Mouse (Mus musculus) olfactory bulb, adult 2 months (tissue): Measurements from ENCODE around the gene Cbx8. TPM values are rescaled to one million over a fixed set of nuclear protein-coding genes. Genes with fewer than 3 reads are reported as not detected.

Experiments
- H3K27ac ChIP-seq: fragments of 200-500 bp; 2 replicates; pipeline ENCODE4 v1.5.1; 2012; ENCODE audit warnings: low read depth, low read length; ENCODE audit not compliant: insufficient read depth
- H3K4me1 ChIP-seq: fragments of 200-500 bp; 2 replicates; pipeline ENCODE4 v1.6.1; 2012; ENCODE audit warnings: low read length; ENCODE audit not compliant: control insufficient read depth, insufficient read depth
- H3K4me3 ChIP-seq: fragments of 200-500 bp; 2 replicates; pipeline ENCODE4 v1.5.1; 2012; ENCODE audit warnings: mild to moderate bottlenecking, low read depth, low read length, moderate library complexity; ENCODE audit not compliant: insufficient read depth
- CTCF ChIP-seq: fragments of 200-500 bp; IDR thresholded peaks from 2 replicates; pipeline ENCODE4 v1.5.1; 2012; ENCODE audit warnings: low read depth, mild to moderate bottlenecking, low read length, moderate library complexity; ENCODE audit not compliant: insufficient read depth
- POLR2A ChIP-seq: fragments of 200-500 bp; IDR thresholded peaks from 2 replicates; pipeline ENCODE4 v1.6.1; 2012; ENCODE audit warnings: mild to moderate bottlenecking, low read depth, low read length, moderate library complexity; ENCODE audit not compliant: insufficient read depth
- WGBS: fragments of 180-500 bp; shearing (Covaris S2); methylation state at CpG from one replicate; pipeline ENCODE4 v1.1.7; 2018; 5-methylcytosine and 5-hydroxymethylcytosine counted together
- polyA plus RNA-seq: library from polyadenylated mRNA; stranded (reverse); fragments of >200 nt; gene quantifications from 2 replicates; pipeline ENCODE4 v1.2.4, GENCODE M21; 2012; ENCODE audit warnings: low replicate concordance; ENCODE audit not compliant: missing spikeins, insufficient read depth, insufficient read length

Cbx8 gene
- polyA plus RNA-seq, 1 experiment = not detected

DNA sequence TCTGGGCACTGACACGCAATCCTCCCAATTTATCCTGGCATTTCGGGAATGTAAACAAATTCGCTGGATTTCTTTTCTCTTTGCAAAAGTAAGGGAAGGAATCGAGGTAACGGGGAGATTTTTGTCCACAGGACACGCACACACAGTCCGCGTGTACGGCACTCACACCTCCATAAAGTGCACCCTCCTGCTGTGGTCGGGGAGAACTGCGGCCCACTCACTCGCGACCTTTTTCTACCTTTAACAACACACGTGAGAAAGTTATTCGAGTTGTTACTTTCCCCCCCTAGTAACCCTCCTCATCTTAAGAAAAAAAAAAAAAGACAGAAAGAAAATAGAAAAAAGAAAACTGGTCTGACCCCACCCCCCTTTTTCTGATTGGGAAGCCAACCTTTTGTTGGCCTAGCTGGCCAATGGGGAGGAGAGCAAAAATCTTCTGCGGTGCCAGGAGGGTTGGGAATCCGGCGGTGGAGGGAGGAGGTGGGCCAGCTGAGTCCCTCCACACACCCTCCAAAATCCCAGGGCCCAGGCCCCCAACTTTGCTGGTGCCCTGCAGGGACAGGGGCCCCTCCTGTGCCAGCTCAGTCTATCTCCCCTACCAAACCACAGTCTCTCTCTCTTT is 2.9 kb downstream of the Cbx8 start:
- no peak for TF ChIP-seq CTCF
- TF ChIP-seq POLR2A = no peak
- no peak overlapping the region for H3K4me3 ChIP-seq

DNA sequence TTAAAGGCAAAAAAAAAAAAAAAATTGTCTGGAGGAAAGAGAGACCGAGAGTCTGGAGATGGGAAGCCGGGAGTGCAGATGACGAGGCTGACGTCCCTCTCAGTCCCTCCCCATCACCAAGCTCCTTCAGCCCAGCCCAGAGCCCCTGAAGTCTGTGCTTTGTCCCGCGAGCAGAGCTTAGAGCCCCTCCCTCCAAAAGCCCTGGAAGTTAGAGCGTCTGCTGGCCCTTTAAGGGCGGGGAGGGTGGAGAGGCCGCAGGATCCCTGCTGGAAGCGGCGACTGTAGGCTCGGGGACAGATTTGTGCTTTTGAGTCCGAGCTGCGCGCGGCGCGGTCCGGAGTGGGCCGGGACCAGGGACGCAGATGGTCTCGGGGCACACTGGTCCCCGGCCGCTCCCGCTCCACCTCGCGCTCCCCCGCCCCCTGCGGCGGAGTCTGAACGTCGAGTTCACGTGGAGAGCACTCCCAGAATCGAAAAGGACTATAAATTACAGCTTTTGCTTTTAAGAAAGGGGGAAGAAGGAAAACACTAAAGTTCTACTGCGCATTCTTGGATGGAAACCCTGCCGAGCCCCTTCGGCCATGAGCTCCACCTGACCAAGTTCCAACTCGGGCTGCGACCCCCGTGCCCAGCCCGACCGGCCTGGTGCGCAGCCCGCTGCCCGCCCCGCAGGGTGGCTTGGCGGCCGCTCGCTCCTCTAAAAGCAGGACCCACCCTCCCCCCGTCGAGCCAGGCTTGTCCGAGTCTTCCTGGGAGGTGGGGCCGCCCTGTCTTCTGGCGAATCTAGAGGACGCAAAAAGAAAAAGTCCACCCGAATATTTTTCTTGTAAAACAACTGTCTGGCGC is 3.6 kb downstream of the Cbx8 start:
- H3K4me3 ChIP-seq = peak overlapping the region; percentile 41
- no peak overlapping the region for H3K27ac ChIP-seq
- no peak for TF ChIP-seq CTCF
- TF ChIP-seq POLR2A = no peak
- H3K4me1 ChIP-seq = peaks cover 43% of the 10 kb centered on the region
- WGBS = 30% methylated on average over 57 of the region's 57 CpGs

More for the DNA sequence above, 2.9 kb downstream of the Cbx8 start:
- 65% methylated on average over 18 of the region's 18 CpGs for WGBS
- Histone ChIP-seq H3K27ac (no peak overlapping the region), H3K4me1 (peaks cover 46% of the 10 kb centered on the region)

DNA sequence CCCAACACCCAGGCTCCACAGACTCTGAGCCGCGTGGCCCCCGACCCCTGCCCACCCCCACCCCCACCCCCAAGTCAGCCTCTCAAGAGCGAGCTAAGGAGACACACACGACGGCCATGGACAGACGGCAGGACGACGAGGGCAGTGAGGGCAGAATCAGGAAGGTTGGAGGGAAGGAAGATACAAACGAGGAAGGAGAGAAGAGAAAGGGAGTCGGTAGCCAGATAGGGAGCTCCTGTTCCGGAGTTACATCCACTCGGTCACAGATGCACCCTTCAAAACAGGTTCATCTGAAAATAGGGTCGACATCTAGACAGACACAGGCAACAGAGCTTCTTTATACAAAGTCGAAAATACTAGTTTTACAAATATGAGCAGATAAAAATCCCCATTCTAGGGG is 4.3 kb downstream of the Cbx8 start:
- no peak overlapping the region for H3K4me3 ChIP-seq
- H3K27ac ChIP-seq = no peak overlapping the region
- 50% methylated on average over 15 of the region's 15 CpGs for WGBS
- H3K4me1 ChIP-seq = peaks cover 37% of the 10 kb centered on the region
- no peak for TF ChIP-seq POLR2A
- TF ChIP-seq CTCF = no peak

DNA sequence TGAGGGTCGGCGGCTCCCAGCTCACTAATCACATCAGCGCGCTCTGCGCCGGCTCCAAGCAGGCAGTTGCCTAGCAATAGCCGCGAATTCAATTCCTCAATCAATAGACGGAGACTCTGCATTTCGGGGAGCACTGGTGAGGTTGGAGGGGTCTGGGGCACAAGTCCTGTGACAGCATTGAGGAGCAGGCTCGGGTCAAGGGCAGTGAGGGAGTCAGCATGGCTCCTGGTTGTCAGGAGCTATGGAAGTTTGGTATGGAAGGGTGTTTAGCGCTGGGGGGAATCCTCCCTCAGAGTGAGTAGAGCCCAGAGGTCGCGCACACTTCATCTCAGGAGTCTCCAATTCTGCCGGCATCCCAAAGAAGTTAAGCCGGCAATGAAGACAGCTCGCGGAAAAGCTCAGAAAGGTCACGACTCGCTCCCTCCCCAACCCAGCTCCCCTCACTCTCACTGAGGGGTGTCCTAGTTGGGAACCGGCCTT is 5.0 kb downstream of the Cbx8 start:
- 52% methylated on average over 21 of the region's 21 CpGs for WGBS

DNA sequence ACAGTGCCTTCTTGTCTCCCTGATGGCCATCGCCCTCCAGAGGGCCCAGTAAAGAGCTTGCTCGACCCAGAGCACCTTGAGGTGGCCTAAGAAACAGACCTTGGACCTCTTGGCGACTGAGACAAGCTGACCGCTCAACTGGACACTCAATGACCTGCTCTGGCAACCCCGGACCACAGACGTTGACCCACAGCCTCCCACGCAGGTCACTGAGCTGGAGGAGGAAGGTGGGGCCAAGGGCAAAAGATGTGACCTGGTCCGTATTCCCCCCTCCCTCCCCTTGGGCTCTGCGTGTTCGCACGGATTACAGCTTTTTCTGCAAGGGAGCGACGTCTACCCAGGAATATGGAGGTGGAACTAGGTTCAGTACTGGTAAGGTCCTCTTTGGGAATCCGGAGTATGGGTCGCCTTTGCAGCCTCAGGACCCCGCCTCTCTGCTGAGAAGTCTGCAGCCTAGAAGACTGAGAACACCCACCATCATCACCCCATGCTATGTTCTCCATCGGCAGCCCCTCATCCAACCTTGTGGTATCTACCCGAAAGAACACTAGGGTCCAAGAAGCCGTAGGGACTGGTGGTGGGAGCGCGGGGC is 5.6 kb downstream of the Cbx8 start:
- 37% methylated on average over 21 of the region's 21 CpGs for WGBS
- H3K27ac ChIP-seq = no peak overlapping the region
- H3K4me3 ChIP-seq = no peak overlapping the region
- H3K4me1 ChIP-seq = peaks cover 34% of the 10 kb centered on the region
- no peak for TF ChIP-seq CTCF
- no peak for TF ChIP-seq POLR2A

More for the DNA sequence above, 5.0 kb downstream of the Cbx8 start:
- TF ChIP-seq POLR2A = no peak
- TF ChIP-seq CTCF = no peak
- H3K4me1 ChIP-seq = peaks cover 34% of the 10 kb centered on the region
- no peak overlapping the region for H3K4me3 ChIP-seq
- no peak overlapping the region for H3K27ac ChIP-seq

DNA sequence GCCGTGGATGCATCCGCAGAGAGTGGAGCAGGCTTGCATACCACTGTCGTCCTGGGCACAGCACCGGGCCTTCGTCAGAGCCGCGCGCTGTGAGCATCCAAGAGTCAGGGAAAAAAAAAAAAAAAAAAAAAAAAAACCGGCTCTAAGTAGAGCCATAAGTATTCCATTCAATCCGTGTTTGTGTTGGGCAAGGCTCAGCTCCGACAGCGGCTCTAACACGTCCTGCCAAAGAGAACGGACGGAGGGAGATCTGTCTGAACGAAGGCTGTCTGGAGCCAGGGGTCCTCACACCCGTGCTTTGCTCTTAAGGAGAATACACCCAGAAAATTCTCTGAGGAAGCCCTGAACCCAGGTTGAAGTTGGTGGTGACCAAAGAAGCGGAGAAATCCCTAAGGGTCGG is 6.1 kb downstream of the Cbx8 start:
- H3K4me1 ChIP-seq = peaks cover 30% of the 10 kb centered on the region
- WGBS = 50% methylated on average over 19 of the region's 19 CpGs
- H3K4me3 ChIP-seq = no peak overlapping the region
- TF ChIP-seq CTCF = no peak
- TF ChIP-seq POLR2A = no peak
- no peak overlapping the region for H3K27ac ChIP-seq

DNA sequence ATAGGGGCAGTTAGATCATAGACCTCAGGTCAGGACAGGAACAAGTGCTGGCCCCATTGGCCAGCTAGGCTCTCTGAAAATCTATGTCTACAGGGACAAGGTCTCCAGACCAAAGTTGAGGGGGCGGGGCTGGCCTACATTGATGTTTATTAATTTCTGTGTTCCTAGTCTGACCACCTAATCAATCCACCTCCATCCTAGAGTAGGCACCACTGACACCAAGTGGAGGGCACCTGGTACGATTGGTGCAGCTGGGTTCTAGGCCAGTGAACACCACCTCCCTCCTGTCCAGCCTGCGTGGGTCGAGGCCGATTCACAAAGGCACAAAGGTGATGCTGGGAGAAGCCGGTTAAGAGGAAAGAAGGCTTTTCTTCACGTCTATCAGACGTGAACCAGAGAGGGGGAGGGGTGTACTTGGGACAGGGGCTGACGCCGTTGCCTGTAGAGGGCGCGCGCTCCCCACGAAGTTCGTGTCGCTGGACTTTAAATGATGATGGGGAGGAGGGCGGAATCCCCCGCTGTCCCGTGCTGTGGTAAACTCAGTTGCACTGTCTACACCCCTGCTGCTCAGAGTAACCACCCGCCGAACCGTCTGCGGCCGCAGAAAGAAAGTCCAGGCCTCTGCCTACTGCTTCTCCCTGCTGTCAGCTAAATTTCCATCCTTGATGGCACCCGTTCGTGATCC is 6.8 kb downstream of the Cbx8 start:
- 9% methylated on average over 26 of the region's 26 CpGs for WGBS
- Histone ChIP-seq H3K27ac (no peak overlapping the region), H3K4me3 (no peak overlapping the region), H3K4me1 (peaks cover 25% of the 10 kb centered on the region)
- no peak for TF ChIP-seq POLR2A
- TF ChIP-seq CTCF = peak; percentile 91

DNA sequence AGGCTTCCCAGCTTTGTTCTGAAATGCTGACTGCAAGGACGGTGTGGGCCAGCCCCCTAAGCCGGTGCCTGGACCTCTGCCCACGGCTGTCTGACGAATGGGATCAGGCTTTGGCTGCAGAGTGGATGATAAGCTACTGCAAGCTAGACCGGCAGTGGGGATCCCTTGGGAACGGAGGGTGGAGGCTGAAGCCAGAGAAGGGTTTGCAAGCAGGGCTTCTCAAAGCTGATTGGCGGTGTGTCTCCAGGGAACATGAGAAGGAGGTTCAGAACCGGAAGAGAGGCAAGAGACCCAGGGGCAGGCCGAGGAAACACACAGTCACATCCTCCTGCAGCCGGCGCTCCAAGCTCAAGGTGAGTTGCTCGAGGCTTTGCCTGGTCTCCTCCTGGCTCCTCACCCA is 14.6 kb downstream of the Cbx8 start:
- 62% methylated on average over 12 of the region's 12 CpGs for WGBS
- peaks cover 21% of the 10 kb centered on the region for H3K4me1 ChIP-seq
- TF ChIP-seq CTCF = no peak
- no peak for TF ChIP-seq POLR2A
- H3K4me3 ChIP-seq = no peak overlapping the region
- no peak overlapping the region for H3K27ac ChIP-seq

DNA sequence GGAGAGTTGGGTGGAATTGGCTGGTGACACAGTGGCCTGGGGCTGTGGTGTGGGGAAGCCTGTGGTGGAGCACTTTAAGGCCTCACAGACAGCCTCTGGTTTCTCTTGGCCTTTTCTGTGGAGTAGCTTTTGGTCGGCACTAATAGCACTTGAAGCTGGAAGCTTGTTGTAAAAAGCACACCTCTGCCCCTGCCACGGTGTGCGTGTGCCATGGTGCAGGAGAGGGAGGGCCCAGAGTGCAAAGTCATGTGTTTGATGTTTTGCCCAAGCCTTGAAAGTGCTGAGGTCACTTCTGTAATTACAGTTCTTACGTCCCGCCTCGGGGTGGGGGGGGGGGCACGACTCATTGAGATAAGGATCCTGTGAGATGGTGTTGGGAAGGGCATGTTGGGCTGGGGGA is 16.5 kb downstream of the Cbx8 start:
- TF ChIP-seq CTCF (no peak), POLR2A (no peak)
- no peak overlapping the region for H3K27ac ChIP-seq
- WGBS = 28% methylated on average over 7 of the region's 7 CpGs
- H3K4me1 ChIP-seq = peaks cover 21% of the 10 kb centered on the region
- no peak overlapping the region for H3K4me3 ChIP-seq
